Mouse (Mus musculus) cerebellum, adult 9-11 months (tissue): ENCODE data around the gene Oas2.

ENCODE experiments used
- DNase-seq: peaks from one replicate; pipeline ENCODE4 v3.0.0; 2022

The Oas2 gene

DNA sequence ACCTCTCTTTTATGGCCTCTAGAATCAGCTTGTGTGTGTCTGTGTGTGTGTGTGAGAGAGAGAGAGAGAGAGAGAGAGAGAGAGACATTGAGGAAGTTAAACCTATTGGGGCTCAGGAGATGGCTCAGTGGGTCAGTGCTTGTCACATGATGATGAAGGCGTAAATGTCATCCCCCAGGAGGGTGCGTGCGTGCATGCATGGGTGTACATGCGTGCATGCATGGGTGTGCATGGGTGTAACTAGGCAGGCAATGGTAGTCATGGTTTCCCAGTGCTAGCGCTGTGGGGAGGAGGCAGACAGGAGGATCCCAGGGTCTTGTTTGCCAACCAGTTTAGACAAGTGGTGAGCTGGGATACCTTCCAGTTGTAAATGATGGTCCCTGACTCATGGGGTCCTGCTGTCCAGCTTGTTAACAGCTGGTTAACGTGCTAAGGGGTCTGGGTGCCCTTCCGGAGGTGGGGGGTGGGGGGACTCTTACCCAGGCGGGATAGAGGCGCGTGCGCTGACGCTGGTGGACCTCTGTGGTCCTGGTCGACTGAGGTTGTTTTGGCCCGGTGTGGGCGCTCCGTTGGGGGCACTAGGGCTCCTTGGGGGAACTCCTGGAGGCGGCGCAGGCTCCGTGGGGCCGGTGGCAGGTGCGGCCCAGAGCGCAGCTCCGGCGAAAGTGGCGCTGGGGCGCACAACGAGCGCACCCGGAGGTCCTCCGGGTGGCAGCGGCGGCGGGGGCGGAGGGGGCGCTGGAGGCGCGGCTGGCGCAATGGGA, 55.5 kb downstream of the Oas2 start:
- no peak for DNase-seq

- DNase-seq: no peak
These were observed 57.6 kb downstream of the Oas2 start for GRCm38 (mm10) chr5:120692034-120692433.

GRCm38 (mm10) chr5:120690417-120690816, 59.2 kb downstream of the Oas2 start:
- DNase-seq: no peak

GRCm38 (mm10) chr5:120688434-120688833, 61.2 kb downstream of the Oas2 start:
- no peak for DNase-seq

- no peak for DNase-seq
These were observed 61.8 kb downstream of the Oas2 start for GRCm38 (mm10) chr5:120687897-120688296.

DNA sequence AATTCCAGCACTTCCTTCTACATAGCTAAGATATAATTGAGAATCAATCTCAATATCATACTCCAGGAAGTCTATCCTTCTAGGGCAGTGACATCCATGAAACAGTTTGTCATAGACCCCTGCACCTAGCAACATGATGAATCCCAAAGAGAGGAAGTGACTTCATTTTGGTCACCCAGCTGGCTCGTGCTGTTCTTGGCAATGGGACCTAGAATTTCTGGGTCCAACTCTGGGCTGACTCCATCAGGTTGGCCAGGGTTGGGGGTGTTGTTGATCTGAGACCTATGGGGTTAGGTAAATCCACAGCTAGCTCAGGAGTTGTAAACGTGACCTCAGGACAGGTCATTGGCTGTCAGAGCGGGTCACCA, 62.2 kb downstream of the Oas2 start:
- DNase-seq: no peak

DNA sequence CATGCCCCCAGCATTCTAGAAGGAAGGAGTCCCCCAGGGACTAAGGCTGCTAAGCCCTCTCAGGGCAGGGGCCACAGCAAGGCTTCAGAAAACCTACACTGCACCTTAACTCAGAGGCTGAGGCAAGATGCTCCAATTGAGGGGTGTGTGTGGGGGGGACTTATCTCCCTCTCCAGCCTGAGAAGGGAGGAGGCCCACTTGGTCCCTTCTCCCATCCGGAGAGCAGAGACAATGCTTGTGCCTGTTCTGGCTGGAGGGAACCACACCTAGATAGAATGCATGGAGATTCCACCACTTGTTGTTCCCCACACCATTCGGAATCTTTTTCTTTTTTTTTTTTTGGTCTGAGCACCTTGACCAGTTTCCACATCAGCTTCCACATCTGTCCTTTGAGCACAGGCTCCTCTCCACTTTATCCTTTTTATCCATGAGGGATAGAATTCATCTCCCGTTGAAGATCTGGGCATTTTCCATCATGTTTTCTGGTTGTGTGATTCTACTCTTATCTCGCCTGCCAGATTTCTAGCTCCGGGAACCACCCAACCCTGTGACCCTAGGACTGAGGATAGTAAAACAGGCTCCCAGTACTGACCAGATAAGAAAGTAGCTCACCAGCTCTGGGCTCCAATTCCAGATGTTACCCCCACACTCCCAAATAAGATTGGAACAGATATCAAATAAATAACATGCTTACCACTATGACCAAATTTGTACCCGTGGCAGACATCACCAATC, 62.7 kb downstream of the Oas2 start:
- no peak for DNase-seq

GRCm38 (mm10) chr5:120685678-120686077, 64.0 kb downstream of the Oas2 start:
- no peak for DNase-seq

- DNase-seq: peak; percentile 40
These were observed 66.5 kb downstream of the Oas2 start for GRCm38 (mm10) chr5:120682982-120683771.

DNA sequence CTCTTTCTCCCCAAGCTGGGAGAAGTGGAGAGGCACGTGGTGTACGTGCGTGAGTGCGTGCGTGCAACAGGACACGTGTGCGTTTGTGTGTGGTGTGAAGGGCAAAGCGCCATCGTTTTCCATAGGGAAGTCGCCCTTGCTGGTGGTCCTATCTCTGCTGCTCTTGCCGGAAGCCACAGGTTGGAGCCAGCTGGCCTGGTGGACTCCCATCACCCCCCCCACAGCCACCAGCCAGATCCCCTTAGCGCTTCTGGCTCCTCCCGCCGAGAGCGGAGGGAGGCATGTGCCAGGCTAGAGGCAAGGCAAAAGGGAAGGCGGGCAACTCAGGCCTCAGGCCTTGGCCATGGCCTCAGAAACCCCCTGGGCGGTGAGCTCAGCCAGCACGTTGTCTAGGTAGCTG, 68.7 kb downstream of the Oas2 start:
- peak; percentile 38 for DNase-seq
